Mouse (Mus musculus) spleen, embryonic (tissue): ENCODE results near the gene 1810062G17Rik.

ENCODE experiments used
- CTCF ChIA-PET: fragments of 350-600 bp; sonication (Branson Sonifier 250); formaldehyde crosslinking; loops from one replicate; lab custom pipeline; 2022; lab: Charles Lee

Gene 1810062G17Rik

DNA sequence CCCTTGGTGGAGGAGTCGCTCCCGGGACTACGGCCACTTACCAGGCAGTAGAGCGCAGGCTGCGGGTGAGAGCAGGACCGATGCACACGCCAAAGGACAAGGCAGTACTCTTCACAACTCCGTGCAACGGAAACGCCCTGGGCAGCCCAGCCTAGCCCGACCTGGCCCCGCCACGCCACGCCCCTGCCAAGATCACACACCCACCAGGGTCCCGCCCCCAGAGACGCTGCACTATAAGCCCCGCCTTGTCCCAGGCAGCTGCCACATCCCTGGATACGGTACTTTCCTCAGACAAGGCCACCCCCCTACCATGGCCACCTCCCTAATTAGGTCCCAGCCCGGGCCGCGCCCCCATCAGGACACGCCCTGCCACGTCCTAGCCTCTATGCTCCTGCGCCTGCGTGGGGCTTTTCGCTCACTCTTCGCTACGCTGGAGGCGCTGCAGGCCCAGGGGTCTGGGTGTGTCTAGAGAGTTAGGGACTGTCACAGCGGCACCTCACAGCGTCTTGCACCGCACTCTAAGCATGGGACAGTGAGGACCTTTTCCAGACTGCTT, at the start of gene 1810062G17Rik, which contains the start of gene Anxa5:
TSS of gene 1810062G17Rik (plus strand) at position 406 of the 556 bp plus-strand sequence.
TSS of gene Anxa5 (minus strand) at position 363 of the 556 bp plus-strand sequence.
- CTCF ChIA-PET, result interaction anchor here (1.0 kb wide), 1 partner anchor 97 kb away, joined by 4 read pairs; the partner anchor contains the start of gene Ccna2

DNA sequence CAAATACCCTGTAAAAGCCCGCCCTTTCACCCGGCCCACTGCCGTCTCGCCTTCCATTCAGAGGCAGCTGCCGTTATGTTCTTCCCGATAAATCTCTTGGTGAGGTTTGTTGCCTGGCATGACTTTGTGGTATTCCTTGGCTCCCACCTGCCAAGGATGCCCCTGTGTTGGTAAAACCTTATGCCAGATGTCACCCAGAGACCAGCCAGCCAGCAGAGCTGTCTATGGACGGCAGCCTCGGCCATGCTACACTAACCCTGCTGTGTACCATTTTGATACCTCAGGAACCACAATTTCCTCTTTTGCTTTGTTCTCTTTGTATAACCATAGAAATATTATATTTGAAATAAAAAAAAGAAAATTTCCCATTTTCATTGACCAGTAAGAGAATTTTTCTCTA, 48.4 kb upstream of the 1810062G17Rik start:
- CTCF ChIA-PET, result no interaction called here

DNA sequence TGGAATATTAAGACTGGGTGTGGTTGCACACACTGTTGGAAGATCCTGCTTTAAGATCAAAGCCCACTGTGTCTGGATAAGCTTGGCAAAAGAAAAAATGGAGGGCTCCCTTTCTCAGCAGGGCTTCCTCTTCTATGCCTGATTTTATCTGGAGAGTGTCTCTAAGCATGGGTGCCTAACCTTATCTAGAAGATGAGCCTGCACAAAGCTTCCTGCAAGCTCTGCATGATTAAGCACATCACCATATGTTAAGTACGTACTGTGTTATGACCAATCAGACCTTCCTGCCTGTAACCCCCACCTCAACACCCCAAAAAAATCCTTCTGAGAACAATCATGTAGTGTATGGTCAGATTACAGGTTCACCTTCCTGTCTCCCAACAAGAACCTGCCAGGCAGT, 45.4 kb upstream of the 1810062G17Rik start:
- CTCF ChIA-PET, result no interaction called here

DNA sequence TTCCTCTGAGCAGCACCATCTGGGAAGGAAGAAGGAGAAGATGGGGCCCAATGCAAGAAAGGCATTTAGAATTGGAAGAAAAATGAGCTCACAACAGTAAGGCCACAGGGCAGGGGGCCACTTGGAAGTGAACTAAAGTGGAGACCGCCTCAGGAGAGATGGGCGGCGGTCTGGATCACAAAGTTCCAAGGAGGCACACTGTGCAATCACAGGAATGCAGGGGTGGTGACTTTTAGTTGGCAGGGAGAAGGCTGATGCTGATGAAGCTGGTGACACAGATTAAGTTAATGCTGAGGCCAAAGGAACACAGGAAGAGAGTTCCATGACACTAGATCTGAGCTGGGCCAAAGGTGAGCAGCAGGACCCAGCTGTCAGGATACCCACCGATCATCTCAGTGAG, 35.5 kb upstream of the 1810062G17Rik start:
- CTCF ChIA-PET, result no interaction called here

DNA sequence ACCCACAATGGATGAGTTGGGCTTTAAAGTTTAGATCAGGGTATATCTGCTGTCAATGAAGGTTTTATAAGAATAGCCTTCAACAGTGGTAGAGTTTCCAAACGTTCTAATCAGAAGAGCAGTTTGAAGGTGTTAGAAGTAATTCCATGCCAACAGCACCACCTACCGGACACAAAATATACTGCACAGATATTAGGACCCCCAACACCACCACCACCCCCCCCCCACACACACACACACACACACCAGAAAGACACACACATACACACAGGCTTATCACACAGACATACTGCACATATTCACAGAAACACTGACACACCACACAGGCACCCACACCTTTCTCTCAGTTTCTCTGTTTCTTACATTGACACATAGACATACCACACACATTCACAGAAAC, 33.3 kb upstream of the 1810062G17Rik start:
- CTCF ChIA-PET, result no interaction called here

DNA sequence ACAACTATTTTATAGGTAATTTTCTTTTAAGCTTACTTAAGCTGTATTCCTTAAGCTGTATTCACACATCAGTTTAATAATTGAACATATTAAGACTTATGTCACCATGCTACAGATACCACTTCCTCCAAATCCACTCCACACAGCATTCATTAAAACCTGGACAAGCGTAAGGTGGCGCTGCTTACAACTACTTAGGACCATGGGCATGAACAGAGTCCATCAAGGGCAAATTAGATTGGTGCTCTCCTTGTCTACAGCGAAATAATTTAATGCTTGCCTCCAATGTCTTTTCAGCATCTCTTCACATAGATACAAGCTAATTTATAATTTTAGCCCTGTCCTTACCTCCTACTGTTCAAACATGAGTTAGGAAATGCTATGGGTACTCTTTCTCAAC, 29.7 kb upstream of the 1810062G17Rik start:
- CTCF ChIA-PET, result no interaction called here

DNA sequence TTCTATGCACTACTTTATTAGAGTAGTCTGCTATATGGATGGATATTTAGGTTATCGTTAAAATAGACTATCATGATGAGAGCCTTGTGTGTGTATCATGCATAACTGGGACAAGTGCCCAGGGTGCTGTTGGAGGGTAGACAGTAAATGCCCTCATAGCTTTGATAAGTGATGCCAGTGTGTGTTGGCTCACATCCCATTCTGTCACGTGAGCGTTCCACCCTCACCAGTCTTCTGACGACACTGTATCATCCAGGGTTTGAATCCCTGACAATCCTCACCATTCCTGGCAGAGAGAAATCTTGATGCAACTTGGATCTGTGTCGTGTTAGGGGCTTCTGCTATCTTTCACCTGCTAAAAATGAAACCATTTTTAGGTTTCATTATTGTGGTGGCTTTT, 29.2 kb upstream of the 1810062G17Rik start:
- CTCF ChIA-PET, result no interaction called here

DNA sequence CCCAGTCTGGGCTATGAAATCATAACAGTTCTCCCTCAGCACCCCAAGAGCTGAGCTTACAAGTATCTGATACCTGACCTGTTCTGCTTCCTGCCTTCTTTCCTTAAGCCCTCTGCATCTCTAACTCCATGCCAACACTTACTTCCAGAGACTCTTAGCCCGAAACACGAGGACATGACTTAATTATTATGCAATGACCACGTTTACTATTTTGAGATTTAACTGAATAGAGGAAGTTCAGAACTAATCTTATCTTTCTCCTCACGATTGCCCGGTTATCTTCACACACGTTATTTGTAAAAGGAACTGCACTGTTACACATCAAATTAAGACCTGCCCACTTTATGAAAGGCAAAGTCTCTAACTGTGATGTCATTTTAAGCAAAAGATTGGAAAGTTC, 28.8 kb upstream of the 1810062G17Rik start:
- CTCF ChIA-PET, result no interaction called here

DNA sequence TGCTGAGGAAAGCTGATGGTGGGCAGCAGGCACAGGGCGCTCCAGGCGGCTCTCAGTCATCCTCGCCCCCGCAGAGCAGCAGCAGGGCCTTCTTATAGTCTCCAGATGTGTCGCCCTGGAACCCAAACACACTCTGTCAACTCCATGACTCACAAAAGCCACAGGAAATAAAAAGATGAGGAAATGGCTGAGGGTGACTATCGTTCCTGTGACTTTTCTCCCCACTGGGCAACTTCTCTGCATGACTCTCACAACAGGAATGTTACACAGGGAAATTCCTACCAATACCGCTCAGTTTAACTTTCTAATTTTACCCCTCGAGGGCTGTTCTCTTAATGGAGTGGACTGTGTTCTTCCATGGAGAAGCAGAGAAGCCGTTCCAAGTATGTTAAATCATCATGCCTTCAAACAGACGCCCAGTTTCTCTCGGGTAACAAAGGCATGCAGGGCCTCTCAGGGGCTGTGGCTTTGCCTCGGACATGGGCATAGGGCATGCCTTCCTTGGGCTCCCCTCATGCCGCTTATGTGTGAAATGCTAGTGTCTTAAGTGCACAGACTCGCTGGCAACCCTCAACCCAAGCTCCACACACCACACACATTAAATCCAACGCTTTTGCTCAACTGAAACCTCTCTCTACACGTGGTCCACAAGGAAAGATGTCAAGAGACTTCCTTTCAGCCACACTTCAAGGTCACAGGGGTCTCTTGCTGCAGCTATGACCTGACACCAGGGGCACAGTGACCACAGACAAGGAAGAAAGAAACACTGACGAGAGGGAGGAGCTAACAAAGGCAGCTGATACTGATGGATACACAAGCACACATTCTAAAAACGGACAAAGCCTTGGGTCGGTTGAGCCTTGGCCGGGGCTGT, 26.2 kb upstream of the 1810062G17Rik start:
- CTCF ChIA-PET, result no interaction called here

DNA sequence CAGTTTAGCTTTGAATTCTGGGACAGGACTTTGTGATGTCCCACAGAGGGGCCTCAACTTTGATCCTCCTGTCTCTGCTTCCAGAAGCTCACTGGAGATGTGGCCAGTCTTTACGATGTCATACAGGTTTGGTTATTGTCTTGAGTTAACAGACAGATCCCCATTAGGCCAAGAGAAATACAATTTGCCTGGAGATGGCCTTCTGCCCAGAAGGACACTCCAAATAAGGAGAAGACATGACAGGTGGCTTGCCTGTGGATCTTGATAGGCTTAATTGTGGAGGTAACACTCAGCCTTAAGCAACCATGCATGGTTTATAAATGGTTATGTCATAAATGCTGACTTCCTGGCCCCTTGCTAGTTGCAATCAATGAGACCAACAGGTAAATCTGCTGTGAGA, 23.2 kb upstream of the 1810062G17Rik start:
- CTCF ChIA-PET, result no interaction called here

DNA sequence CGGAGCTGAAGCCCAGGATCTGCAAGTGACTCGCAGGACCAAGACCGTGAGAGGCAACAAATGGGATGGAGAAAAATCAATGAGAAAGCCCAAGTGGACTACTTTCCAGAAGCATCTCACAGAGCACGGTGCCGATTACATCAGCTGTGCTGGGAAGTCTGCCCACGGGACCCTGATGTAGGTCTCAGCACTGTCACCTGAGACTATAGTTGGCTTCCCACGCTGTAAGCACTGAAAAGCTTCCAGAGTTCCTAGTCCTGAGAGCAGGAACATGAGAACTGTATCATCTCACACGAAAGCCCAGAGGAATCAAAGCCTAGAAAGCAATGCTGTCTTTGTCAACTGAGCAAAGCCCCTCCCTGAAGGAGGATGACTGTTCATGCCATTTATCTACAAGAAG, 20.6 kb upstream of the 1810062G17Rik start:
- CTCF ChIA-PET, result no interaction called here

DNA sequence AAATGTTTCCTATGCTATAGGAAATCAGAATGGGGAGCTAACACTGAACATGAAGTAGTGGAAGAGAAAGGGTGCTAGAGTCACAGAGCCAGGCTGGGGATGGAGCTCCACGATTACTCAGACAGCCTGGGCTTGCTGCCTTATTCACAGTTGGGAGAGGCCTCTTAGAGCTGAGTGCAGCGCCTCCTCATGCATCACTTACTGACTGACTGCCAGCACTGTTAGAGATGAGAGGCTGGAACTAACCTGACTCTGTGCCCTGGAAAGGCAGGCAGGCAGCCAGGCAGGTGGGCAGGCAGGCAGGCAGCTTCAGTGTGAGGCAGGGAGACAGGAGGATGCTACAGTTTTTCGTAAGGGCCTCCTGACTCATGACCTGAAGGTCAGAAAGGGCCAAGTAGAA, 20.2 kb upstream of the 1810062G17Rik start:
- CTCF ChIA-PET, result no interaction called here

DNA sequence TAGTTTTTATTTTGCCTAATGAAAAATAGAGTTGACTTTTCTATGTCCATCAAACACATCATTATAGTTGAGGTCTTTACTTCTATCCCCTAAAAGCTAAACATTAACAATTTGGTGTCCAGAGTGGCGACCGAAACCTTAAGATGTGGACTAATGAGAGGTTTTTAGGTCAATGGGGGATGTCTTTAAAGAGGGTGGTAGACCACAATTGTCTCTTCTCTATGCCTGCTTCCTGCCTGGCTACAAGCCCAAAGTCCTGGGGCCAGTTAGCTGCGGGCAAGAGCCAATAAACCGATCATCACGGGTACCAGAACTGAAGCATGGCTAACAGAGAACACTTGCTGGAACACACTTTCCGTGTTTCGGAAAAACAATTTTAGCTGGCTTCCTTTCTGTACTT, 15.0 kb upstream of the 1810062G17Rik start:
- CTCF ChIA-PET, result no interaction called here

DNA sequence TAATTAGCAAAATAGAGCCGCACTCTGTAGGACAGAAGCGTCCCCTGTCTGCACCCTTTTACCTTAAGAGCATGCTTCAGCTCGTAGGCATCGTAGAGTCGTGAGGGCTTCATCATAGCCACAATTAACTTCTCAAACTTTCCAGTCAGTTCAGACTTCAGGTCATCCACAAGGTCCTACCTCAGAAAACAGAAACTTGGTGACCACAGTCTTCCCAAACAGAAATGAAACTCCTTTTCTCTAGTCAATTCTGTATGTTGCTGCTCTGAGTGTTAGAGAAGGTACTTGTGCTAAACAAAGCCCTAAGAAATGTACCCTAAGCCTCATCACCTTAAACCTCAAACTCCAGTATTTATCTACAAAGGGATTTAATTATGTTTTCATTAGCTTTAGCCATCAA, 13.9 kb upstream of the 1810062G17Rik start:
- CTCF ChIA-PET, result no interaction called here

DNA sequence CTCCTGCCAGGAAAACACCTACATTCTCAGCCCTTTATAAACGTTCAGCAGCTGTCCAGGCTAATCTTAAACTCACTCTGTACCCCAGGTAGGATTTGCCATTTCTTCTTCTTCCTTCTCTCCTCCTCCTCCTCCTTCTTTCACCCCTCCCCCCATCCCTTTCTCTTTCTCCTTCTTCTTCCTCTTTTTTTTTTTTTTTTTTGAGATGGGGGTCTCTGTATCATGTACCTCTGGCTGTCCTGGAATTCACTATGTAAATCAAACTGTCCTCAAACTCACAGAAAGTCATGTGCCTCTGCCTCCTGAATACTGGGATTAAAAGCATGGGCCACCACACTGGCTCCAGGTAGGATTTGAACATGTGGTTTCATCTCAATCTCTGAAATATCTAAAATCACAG, 13.4 kb upstream of the 1810062G17Rik start:
- CTCF ChIA-PET, result no interaction called here

DNA sequence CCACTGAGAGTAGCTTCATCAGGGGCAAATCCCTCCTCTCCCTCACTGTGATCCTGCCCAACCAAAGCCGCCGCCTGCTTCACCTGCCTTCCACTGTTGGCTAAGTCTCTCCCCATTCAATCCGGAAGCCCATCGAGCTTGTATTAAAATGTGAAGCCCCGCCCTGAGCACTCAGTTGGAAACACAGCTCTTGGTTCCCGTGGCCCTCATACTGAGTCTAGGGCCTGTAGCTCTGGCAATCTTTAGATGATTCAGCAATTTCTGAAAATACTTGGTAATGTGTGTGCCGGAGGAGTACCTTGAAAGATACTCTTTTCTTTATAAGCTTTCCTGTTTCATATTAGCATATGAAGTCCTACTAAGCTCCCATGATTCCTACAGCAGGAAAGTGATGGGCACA, 10.2 kb upstream of the 1810062G17Rik start:
- CTCF ChIA-PET, result no interaction called here

DNA sequence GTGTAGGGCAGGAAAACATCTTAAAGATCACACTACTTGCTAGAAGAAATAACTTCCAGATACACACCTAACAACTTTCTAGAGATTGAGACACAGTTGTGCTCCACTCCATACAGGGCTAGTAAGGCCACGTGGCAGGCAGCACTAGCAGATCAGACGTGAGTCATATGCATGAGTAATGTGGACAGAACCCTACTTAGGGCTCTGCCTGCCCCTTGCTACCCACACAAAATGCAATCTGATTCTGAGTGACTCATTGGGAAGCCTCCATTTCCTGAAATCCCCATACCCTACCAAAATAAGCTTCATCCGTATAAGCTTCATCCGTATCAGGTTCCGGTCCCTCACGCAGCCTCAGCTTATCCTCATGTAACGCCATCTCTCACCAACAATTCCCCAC, 8.1 kb upstream of the 1810062G17Rik start:
- CTCF ChIA-PET, result no interaction called here

DNA sequence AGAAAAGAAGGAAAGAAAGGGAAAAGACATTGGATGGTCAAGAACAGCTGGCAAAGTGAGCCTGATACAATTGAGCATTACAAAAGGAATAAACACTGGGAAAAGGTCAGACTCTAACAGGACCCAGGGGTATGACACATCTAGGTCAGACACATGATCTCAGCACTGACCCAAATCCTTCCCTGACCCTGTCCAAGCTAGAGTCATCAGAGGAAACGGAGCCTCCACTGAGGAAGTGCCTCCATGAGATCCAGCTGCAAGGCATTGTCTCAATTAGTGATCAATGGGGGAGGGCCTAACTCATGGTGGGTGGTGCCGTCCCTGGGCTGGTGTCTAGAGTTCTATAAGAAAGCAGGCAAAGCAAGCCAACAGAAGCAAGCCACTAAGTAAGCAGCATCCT, 6.9 kb upstream of the 1810062G17Rik start:
- CTCF ChIA-PET, result no interaction called here

DNA sequence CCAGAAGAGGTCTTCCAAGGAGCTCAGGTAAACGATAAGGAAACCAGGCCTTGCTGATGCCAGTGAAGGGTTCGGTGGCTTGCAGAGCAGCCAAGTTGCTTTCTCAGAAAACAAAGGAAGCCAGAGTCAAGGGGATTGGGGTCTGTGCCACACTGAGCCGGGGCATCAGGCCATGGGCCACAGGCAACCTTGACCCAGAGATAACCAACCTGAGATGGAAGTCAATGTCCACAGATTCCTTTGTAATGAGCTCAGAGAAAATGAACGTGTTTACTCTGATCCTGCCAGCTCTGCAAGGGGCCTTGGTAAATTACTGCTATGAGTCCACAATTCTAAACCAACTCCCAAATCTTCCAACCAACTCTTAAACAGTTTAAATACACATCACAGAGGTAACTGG, 3.9 kb upstream of the 1810062G17Rik start:
- CTCF ChIA-PET, result no interaction called here

DNA sequence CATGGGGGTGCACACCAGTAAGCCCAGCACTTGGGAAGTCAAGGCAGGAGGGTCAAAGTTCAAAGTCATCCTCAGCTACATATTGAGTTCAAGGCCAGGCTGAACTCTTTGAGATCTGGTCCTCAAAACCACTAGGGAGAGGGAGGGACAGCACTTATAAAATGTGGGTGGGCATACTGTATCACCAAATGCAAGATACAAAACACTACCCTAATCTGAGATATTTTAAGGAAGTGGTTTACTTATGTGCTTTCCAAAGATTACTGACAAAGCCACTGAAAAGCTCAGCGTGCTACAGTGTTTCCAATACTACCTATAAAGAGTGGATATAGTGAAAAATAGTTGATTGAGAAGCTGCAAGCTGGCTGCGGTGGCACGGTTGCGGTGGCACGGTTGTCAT, 2.5 kb upstream of the 1810062G17Rik start:
- CTCF ChIA-PET, result interaction anchor here (0.9 kb wide), 1 partner anchor 22 kb away, joined by 3 read pairs; no protein-coding TSS in a partner anchor

DNA sequence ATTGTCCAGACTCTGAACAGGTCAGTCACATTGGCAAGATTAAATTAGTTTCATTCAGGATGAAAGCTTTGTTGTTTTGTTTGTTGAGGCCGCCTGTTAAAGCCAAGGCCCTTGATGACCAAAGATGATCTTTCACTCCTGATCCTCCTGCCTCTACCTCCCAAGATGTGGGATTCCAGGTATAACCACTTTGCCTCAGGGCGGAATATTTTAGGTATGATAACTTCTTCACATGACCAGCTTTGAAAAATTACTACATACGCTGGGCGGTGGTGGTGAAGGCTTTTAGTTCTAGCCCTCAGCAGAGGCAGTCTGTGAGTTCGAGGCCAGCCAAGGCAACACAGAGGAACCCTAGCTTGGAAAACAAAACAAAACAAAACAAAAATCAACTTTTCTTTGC, 1.3 kb upstream of the 1810062G17Rik start:
- CTCF ChIA-PET, result interaction anchor here (0.5 to 0.7 kb wide), 2 partner anchors 21 to 411 kb away, joined by 4 read pairs; no protein-coding TSS in a partner anchor

DNA sequence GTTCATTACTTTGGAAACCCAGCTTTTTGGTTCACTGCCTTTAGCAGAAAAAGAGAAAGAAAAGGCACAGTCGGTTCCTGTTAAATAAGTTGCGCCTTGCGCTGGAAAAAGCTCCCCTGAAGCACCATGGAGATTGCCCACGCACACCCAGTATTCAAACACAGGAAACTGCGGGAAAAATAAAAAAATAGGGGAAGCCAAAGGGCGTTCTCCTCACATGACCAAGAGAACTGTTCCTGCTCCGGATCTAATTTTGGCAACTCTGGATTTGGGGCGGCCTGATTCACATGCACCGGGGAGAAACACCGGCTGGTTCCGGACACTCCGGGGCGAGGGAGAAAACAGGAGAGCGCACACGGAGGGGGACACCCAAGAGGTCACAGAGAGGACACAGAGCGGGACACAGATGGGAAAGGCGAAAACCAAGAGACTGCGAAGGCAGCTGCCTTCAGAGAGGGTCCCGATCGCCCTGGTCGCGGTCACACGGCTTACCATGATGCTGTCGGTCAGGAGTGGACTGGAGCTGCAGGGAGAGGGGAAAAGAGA, 726 bp upstream of the 1810062G17Rik start:
- CTCF ChIA-PET, result interaction anchor here (0.7 to 1.0 kb wide), 2 partner anchors 20 to 97 kb away, joined by 4 read pairs; partner anchors contain the start of gene Ccna2
